Mouse (Mus musculus) olfactory bulb, adult 2 months (tissue): ENCODE measurements around the gene Ifngr2.

Experiments
- CTCF ChIP-seq: fragments of 200-500 bp; IDR thresholded peaks from 2 replicates; pipeline ENCODE4 v1.5.1; 2012; ENCODE audit warnings: low read depth, mild to moderate bottlenecking, low read length, moderate library complexity; ENCODE audit not compliant: insufficient read depth
- POLR2A ChIP-seq: fragments of 200-500 bp; IDR thresholded peaks from 2 replicates; pipeline ENCODE4 v1.6.1; 2012; ENCODE audit warnings: mild to moderate bottlenecking, low read depth, low read length, moderate library complexity; ENCODE audit not compliant: insufficient read depth

DNA sequence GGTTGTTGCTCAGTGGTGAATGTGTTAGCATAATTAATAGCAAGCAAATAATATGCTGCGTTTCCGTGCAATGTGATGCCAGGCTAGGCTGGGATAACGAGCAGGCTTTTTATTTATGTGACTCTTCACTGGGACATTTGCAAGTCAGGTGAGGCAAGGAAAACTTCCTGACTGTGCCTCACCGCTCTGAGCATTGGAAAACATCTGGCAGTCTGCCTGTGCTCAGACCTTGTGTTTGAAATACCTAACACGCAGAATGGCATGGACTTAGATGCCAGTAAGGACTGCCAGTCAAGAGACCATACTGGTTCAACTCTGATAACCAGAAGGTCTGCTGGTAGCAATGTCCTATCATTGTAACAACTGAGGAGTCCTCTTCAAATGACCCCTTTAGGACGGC lies 58.3 kb downstream of the Ifngr2 start:
- TF ChIP-seq CTCF (no peak), POLR2A (no peak)
